Mouse (Mus musculus) heart, embryonic 11.5 days (tissue): Measurements from ENCODE around the gene Fut7. TPM values are rescaled to one million over a fixed set of nuclear protein-coding genes. Genes with fewer than 3 reads are reported as not detected.

Experiments
- ATAC-seq: fragments of 200-750 bp; cut with Nextera tagmentation; replicated peaks from 2 replicates; pipeline ENCODE4 v1.8.0; 2017; ENCODE audit warnings: moderate library complexity; ENCODE audit not compliant: insufficient number of reproducible peaks, low FRiP score, low TSS enrichment
- H3K27ac ChIP-seq: fragments of 300-500 bp; sonication (generic); 2 replicates; pipeline ENCODE4 v1.5.1; 2014; ENCODE audit warnings: mild to moderate bottlenecking, low read depth, low read length
- H3K27me3 ChIP-seq: fragments of 300-500 bp; sonication (generic); 2 replicates; pipeline ENCODE4 v1.6.1; 2014; ENCODE audit warnings: mild to moderate bottlenecking, low read length, mixed read lengths; ENCODE audit not compliant: control insufficient read depth, insufficient read depth
- H3K36me3 ChIP-seq: fragments of 300-500 bp; sonication (generic); 2 replicates; pipeline ENCODE4 v1.6.1; 2014; ENCODE audit warnings: mild to moderate bottlenecking, low read length, moderate library complexity, mixed read lengths; ENCODE audit not compliant: control insufficient read depth, insufficient read depth
- H3K4me1 ChIP-seq: fragments of 300-500 bp; sonication (generic); 2 replicates; pipeline ENCODE4 v1.6.1; 2014; ENCODE audit warnings: low read length; ENCODE audit not compliant: control insufficient read depth, insufficient read depth
- H3K4me2 ChIP-seq: fragments of 300-500 bp; sonication (generic); 2 replicates; pipeline ENCODE4 v1.6.1; 2014; ENCODE audit warnings: mild to moderate bottlenecking, moderate library complexity
- H3K4me3 ChIP-seq: fragments of 300-500 bp; sonication (generic); 2 replicates; pipeline ENCODE4 v1.5.1; 2014; ENCODE audit warnings: low read depth, low read length
- H3K9ac ChIP-seq: fragments of 300-500 bp; sonication (generic); 2 replicates; pipeline ENCODE4 v1.6.1; 2014; ENCODE audit warnings: mild to moderate bottlenecking, low read depth, low read length, moderate library complexity
- H3K9me3 ChIP-seq: fragments of 300-500 bp; sonication (generic); replicated peaks from 2 replicates; pipeline ENCODE4 v1.6.1; 2016; ENCODE audit warnings: low read length; ENCODE audit not compliant: control insufficient read depth
- WGBS: fragments of 180-500 bp; shearing (Covaris S2); extraction: QIAGEN DNeasy Blood & Tissue Kit; methylation state at CpG from one replicate; pipeline ENCODE4 v1.1.7; 2014; ENCODE audit not compliant: insufficient replicate concordance; 5-methylcytosine and 5-hydroxymethylcytosine counted together
- microRNA-seq: library from miRNA; unstranded; fragments of <30 nt; microRNA quantifications from one replicate; pipeline ENCODE4, GENCODE M21; 2016; ENCODE audit warnings: borderline number of aligned reads
- polyA plus RNA-seq: library from polyadenylated mRNA; unstranded; fragments of >200 nt; fragmentation: Nextera tagmentation; extraction: Ambion mirVana; gene quantifications from 2 replicates; pipeline ENCODE4 v1.2.1, GENCODE M21; 2014

Fut7 gene
- polyA plus RNA-seq, 1 experiment from 2014 or later: not detected

DNA sequence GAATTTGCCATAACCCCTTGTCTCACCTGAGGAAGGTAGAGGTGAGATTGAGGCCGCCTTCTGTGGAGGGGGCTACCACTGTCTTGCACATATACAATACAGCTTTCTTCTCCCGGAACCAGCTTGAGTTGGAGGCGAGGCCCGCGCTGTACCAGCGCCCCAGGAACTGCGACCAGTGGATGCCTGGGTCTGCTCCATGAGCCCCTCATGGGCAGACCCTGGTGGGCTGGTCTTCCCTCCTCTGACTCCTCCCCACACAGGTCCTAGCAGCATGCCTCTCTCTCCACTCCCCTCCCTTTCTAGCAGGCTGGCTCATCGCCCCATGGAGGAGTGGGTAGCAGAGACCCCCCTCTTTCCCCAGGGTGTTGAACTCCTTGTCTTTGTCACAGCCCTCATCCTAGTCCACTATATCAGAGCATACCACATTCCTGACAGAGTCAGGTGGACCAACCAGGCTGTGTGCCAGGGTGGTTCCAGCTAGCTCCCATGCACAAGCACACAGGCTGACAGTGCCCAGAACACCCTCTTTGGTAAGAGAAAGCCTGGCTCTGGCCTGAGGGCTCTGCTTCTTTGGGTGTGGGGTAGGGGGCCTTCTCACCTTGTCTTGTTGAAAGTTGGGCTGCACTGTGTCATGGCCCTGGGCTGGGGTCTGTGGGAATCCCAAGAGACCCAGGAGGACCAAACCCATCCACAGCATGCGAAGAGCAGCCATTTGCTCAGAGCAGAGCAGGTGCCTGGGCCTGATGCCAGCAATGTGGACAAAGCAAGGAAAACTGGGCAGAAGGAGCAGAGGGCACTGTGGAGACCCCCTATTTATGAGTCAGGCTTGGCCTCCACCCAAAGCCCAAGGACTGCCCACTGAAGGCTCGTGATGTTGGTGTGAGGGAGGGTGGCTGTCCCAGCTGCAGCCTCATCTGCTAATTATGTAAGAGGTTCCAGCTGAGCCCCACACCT lies 46.2 kb downstream of the Fut7 start:
- no peaks in the 10 kb centered on the region for H3K27me3 ChIP-seq
- no peak overlapping the region for H3K4me2 ChIP-seq
- H3K36me3 ChIP-seq: no peaks in the 10 kb centered on the region
- H3K4me1 ChIP-seq: peaks cover 6% of the 10 kb centered on the region
- WGBS: 68% methylated on average over 10 of the region's 10 CpGs
- H3K9me3 ChIP-seq: no peaks in the 10 kb centered on the region
- no peak overlapping the region for H3K4me3 ChIP-seq
- H3K27ac ChIP-seq: no peak overlapping the region
- H3K9ac ChIP-seq: no peak overlapping the region
- 0 out of 2 replicates have a peak, but pooled peaks have one; percentile 36 for ATAC-seq

DNA sequence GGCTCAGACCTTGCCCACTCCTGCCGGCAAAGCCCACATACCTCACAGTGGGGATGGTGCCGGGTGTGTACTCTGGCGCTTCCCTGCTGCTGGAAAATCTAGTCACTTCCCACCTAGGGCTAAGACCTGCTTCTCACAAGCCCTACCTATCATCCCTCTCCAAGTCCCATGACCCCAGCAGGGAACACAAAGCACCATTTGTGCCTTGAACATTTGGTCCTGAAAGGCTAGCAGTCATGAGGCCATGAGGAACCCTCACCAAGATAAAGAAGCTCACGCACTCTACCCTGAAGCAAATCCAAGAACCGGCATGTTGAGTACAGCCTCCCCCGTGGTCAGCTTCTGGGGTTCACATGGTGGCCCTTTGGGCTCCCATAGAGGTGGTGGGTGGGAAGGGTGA lies 46.9 kb downstream of the Fut7 start, which contains the start of gene Ptgds:
Gene Ptgds (minus strand): TSS at position 78 of the 400 bp plus-strand sequence.
- no peaks in the 10 kb centered on the region for H3K9me3 ChIP-seq
- H3K27me3 ChIP-seq: no peaks in the 10 kb centered on the region
- 33% methylated on average over 6 of the region's 6 CpGs for WGBS
- ATAC-seq: no peak
- H3K27ac ChIP-seq: no peak within 1 kb of the TSS
- H3K4me1 ChIP-seq: peaks cover 6% of the 10 kb centered on the region
- no peak within 1 kb of the TSS for H3K9ac ChIP-seq
- H3K36me3 ChIP-seq: no peaks in the 10 kb centered on the region
- no peak within 1 kb of the TSS for H3K4me3 ChIP-seq
- H3K4me2 ChIP-seq: no peak within 1 kb of the TSS

DNA sequence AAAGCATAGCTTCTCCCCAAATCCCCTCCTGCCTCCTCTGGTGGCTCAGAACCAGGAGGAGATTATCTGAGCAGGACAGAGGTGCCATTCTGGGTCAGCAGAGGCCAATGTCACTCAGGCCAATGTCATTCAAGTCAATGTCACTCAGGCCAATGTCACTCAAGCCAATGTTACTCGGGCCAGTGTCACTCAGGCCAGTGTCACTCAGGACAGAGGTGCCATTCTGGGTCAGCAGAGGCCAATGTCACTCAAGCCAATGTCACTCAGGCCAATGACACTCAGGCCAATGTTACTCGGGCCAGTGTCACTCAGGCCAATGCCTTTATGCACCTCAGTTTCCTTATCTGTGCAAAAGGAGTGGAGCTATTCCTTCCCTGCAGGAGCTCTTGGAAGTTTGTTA lies 49.5 kb downstream of the Fut7 start:
- peaks cover 5% of the 10 kb centered on the region for H3K4me1 ChIP-seq
- H3K27me3 ChIP-seq: 0 out of 2 replicates have a peak, but pooled peaks cover 5% of the 10 kb centered on the region
- H3K4me2 ChIP-seq: no peak overlapping the region
- no peak overlapping the region for H3K4me3 ChIP-seq
- no peaks in the 10 kb centered on the region for H3K36me3 ChIP-seq
- no peak for ATAC-seq
- H3K27ac ChIP-seq: no peak overlapping the region
- 65% methylated on average over 2 of the region's 2 CpGs for WGBS
- no peaks in the 10 kb centered on the region for H3K9me3 ChIP-seq
- H3K9ac ChIP-seq: no peak overlapping the region

Small RNA genes within 50 kb of the gene (microRNA-seq; reads per million reads assigned to microRNA genes)
- gene Mir3087: not detected

Other genes with a start within 250 kb of the Fut7 start
- 4.5 and 4.8 TPM in 2 replicates for gene Nrarp, start 242.5 kb upstream of the Fut7 start, polyA plus RNA-seq
- 5.9 and 8.3 TPM in 2 replicates for gene Tor4a, start 226.4 kb upstream of the Fut7 start, polyA plus RNA-seq
- gene Nelfb, start 211.8 kb upstream of the Fut7 start, polyA plus RNA-seq: 62.9 and 69.0 TPM in 2 replicates
- gene Stpg3, start 208.6 kb upstream of the Fut7 start, polyA plus RNA-seq: not detected in 2 replicates
- 0.44 TPM in 1 of 2 replicates, not detected in the other for gene Fam166a, start 204.5 kb upstream of the Fut7 start, polyA plus RNA-seq
- 449 and 481 TPM in 2 replicates for gene Tubb4b, start 198.6 kb upstream of the Fut7 start, polyA plus RNA-seq
- not detected in 2 replicates for gene Slc34a3, start 188.9 kb upstream of the Fut7 start, polyA plus RNA-seq
- gene Rnf224, start 186.5 kb upstream of the Fut7 start, polyA plus RNA-seq: 0.42 TPM in 1 of 2 replicates, not detected in the other
- gene Rnf208, start 181.0 kb upstream of the Fut7 start, polyA plus RNA-seq: 5.2 and 7.1 TPM in 2 replicates
- not detected in 2 replicates for gene Cysrt1, start 180.8 kb upstream of the Fut7 start, polyA plus RNA-seq
- gene AL732309.1, start 176.4 kb upstream of the Fut7 start, polyA plus RNA-seq: 2.5 and 2.9 TPM in 2 replicates
- gene Tmem203, start 167.8 kb upstream of the Fut7 start, polyA plus RNA-seq: 12.9 and 16.0 TPM in 2 replicates
- gene Tprn, start 160.6 kb upstream of the Fut7 start, polyA plus RNA-seq: 3.3 TPM in 2 replicates
- 156 and 175 TPM in 2 replicates for gene Ssna1, start 150.8 kb upstream of the Fut7 start, polyA plus RNA-seq
- 73.0 and 76.1 TPM in 2 replicates for gene Anapc2, start 150.8 kb upstream of the Fut7 start, polyA plus RNA-seq
- not detected in 2 replicates for gene Tmem210, start 135.1 kb upstream of the Fut7 start, polyA plus RNA-seq
- not detected in 2 replicates for gene Lrrc26, start 133.4 kb upstream of the Fut7 start, polyA plus RNA-seq
- gene Grin1, start 104.1 kb upstream of the Fut7 start, polyA plus RNA-seq: 0.96 and 1.1 TPM in 2 replicates
- 47.9 and 68.4 TPM in 2 replicates for gene Man1b1, start 90.9 kb upstream of the Fut7 start, polyA plus RNA-seq
- gene Dpp7, start 66.9 kb upstream of the Fut7 start, polyA plus RNA-seq: 13.1 and 14.0 TPM in 2 replicates
- gene Uap1l1, start 57.6 kb upstream of the Fut7 start, polyA plus RNA-seq: 10.8 and 11.2 TPM in 2 replicates
- 16.0 and 18.2 TPM in 2 replicates for gene Sapcd2, start 50.9 kb upstream of the Fut7 start, polyA plus RNA-seq
- 0.18 and 0.20 TPM in 2 replicates for gene Entpd2, start 27.4 kb upstream of the Fut7 start, polyA plus RNA-seq
- 16.8 and 18.9 TPM in 2 replicates for gene Npdc1, start 23.9 kb upstream of the Fut7 start, polyA plus RNA-seq
- 2.0 and 3.4 TPM in 2 replicates for gene Abca2, start 5.4 kb downstream of the Fut7 start, polyA plus RNA-seq
- gene Clic3, start 33.6 kb downstream of the Fut7 start, polyA plus RNA-seq: 0.47 and 0.83 TPM in 2 replicates
- gene Paxx, start 37.8 kb downstream of the Fut7 start, polyA plus RNA-seq: 16.5 and 20.0 TPM in 2 replicates
- 0.66 and 1.1 TPM in 2 replicates for gene Ptgds, start 46.8 kb downstream of the Fut7 start, polyA plus RNA-seq
- gene Lcn12, start 70.6 kb downstream of the Fut7 start, polyA plus RNA-seq: not detected in 2 replicates
- 66.7 and 78.7 TPM in 2 replicates for gene Fbxw5, start 77.5 kb downstream of the Fut7 start, polyA plus RNA-seq
- 3.4 and 3.7 TPM in 2 replicates for gene C8g, start 78.5 kb downstream of the Fut7 start, polyA plus RNA-seq
- gene Traf2, start 123.7 kb downstream of the Fut7 start, polyA plus RNA-seq: 20.3 and 21.9 TPM in 2 replicates
- 318 and 356 TPM in 2 replicates for gene Edf1, start 134.6 kb downstream of the Fut7 start, polyA plus RNA-seq
- 3.2 and 5.5 TPM in 2 replicates for gene Mamdc4, start 151.6 kb downstream of the Fut7 start, polyA plus RNA-seq
- gene Phpt1, start 152.0 kb downstream of the Fut7 start, polyA plus RNA-seq: 167 and 172 TPM in 2 replicates
- gene Ajm1, start 158.5 kb downstream of the Fut7 start, polyA plus RNA-seq: 0.21 TPM in 1 of 2 replicates, not detected in the other
- gene Rabl6, start 185.3 kb downstream of the Fut7 start, polyA plus RNA-seq: 35.9 and 40.0 TPM in 2 replicates
- gene Ccdc183, start 194.4 kb downstream of the Fut7 start, polyA plus RNA-seq: 0.11 and 0.20 TPM in 2 replicates
- 14.6 and 18.4 TPM in 2 replicates for gene Tmem141, start 198.7 kb downstream of the Fut7 start, polyA plus RNA-seq
- gene Fcna, start 204.8 kb downstream of the Fut7 start, polyA plus RNA-seq: 1.0 and 1.1 TPM in 2 replicates
- gene Lcn8, start 229.9 kb downstream of the Fut7 start, polyA plus RNA-seq: not detected in 2 replicates
- gene Lcn5, start 234.7 kb downstream of the Fut7 start, polyA plus RNA-seq: not detected in 2 replicates